Mouse (Mus musculus): ENCODE data around the gene Rnf223.

- TF ChIP-seq CTCF (IDR thresholded peaks at IDR 0.05; ENCODE audit: control insufficient read depth, insufficient read depth, low read length) = no peak
- no peak for TF ChIP-seq POLR2A (IDR thresholded peaks at IDR 0.05; ENCODE audit: borderline replicate concordance, control insufficient read depth, low read depth, low read length)
These were observed 29.8 kb upstream of the Rnf223 start for GRCm38 (mm10) chr4:156100501-156100900.
